Mouse (Mus musculus) left cerebral cortex, adult 8-10 months (tissue): ENCODE measurements around the gene Inhba. TPM values are rescaled to one million over a fixed set of nuclear protein-coding genes. Genes with fewer than 3 reads are reported as not detected.
A peak's percentile ranks its signal among the peaks of the same experiment; 100 is the strongest.

Experiments
- DNase-seq, 2 experiments: peaks; one replicate each; pipeline ENCODE4 v3.0.0; 2022; ENCODE audit warnings: low spot score in 2 of 2
- total RNA-seq, 4 experiments: library from RNA; stranded (reverse); gene quantifications; 2 replicates each; pipeline ENCODE4 v1.2.4; 2022

The Inhba gene
- total RNA-seq, 4 experiments from 2014 or later = 8.8 to 16.1 (median 13.9) TPM

DNA sequence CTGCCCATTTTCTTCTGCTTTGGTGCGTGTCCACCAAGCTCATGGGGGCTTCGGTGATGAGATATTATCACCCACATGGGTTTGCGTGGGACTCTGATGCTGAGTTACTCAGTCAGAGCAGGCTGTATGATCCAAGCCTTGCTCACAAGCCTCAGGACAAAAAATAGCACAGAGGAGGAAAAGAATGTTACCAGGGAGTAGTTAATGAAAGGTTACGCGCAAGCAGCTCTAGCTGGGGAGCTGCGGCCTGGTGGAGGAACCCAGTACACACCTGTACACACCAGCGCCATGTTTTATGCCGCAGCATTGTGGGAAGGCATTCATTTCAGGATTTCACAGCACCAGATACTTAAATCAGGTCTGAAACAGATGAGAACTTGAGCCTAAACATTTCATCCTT, 10.9 kb downstream of the Inhba start:
- peak in 1 of 2 experiments; percentile 42 for DNase-seq

DNA sequence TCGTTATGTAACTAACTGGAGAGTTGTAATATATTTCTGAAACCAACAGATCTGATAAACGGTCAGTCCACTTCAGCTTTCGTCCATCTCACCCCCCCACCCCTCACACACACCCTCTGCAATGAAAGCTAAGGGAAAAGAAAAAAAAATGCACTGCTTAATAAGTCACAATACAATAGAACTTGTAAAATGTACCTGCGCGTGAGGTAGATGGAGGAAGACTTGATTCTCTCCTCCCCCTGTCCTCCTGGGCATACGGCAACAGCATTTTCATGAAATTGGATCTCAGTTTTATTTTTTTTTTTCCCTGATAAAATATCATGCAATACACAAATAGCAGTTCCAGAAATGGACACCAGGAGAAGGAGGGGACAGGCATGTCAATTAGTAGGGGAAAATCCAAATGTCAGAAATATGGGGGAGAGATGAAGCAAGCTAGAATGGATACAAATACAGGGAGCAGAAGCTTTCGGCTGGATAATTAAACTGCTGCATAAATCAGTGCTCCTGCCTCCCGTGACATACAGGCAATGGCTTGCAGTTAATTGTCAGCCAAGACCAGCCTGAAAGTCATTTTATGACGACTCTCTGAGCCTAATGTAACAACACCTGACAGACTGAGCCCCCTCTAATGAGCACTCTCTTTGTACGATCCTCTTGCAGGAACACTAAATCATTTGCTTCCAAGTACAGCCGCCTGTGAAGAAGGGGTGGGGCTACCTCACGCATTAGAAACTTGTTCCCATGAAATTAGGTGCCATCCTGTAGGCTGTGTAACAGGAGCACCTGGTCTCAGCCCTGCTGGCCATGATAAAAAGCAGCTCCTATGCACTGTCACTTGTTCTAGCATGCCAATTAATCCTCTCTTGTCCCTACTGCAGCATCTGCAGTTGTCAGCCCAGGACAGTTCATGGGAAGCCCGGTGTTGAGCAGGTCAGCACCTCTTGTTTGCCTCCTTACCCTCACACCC, 11.7 kb downstream of the Inhba start:
- peak in 1 of 2 experiments; percentile 53 for DNase-seq

DNA sequence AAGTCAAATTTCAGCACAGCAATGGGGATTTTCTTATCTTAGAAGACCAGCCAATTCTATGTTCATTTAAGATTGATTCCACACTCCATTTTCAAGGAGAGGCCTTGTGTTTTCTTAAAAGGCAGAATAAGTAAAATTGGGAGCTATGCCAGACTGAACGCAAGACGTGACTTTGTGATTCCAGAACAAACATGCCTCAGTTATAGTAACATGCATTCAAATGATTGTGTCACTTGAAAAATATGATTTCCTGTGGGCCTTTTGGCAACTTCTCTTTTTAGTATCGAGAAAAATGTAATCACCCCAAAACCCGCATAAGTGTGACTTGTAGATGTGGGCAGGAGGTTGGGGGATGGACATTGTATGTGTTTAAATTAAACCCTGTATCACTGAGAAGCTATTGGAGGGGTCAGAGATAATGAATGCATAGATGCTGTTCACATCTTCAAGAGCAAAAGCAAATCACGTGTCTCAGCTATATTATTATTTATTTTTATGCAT, 19.0 kb downstream of the Inhba start:
- DNase-seq = no peak

DNA sequence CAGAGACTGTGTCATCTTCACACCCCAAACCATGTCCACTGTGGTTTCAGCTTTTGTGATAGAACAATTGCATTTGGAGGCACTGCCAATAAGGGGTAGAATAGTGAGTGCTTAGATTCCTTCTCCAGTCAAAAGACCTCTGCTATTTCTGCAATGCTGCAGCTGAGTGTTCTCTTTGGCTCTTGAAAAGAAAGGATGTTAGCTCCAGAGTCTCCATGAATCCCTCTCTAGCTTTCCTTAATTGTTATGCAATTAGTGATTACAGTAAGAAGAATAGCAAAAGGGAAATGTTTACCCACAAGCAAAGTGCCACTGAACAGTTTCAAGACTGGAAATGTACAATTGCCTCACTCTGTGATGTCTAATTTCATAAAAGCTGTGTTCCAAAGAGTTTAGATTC, 20.8 kb downstream of the Inhba start:
- no peak for DNase-seq

DNA sequence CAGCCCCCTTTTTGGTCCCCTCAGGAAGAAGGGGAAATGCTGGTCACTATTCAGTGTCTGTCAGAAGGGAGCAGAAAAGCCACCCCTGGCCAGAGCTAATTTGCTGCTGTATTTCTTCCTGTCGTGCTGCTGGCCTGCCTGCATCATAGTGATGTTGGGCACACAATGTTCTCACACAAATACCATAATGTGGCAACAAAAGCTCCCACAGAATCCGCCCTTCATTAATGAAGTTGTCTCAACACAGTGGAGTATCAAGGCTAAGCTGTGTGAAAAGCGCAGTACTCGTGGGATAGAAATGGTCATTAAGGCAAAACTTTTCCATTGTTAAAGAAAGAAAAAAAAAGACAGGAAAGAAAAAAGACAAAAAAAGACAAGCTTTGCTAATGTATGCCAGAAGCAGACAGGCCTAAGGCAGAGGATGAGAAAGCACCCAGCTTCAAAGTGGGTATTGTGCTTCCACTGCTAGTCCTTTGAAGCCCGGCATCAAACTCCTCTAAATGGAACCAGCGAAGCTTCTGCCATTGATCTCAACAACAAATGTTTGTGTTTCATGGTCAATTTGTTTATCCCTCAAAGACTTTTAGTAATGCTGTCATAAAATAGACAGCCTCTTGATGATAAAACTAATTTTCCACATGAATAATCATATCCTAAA, 21.4 kb downstream of the Inhba start:
- no peak for DNase-seq

DNA sequence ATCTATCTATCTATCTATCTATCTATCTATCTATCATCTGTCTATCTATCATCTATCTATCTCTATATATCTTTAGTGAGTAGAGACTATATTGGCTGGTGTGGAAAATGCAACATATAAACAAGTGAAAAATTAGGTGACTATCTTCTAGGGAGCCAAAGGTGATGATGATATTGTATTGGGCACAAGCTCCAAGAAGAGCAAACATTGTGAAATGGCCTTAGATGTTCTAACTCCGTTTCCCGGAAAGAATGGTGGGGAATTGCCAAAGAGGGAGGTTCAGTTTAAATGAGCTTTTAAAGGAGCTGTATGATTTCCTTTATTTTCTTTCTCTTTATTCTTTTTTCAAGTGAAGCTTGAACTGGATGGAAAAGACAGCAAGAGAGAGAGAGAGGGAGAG, 57.4 kb downstream of the Inhba start:
- no peak for DNase-seq

DNA sequence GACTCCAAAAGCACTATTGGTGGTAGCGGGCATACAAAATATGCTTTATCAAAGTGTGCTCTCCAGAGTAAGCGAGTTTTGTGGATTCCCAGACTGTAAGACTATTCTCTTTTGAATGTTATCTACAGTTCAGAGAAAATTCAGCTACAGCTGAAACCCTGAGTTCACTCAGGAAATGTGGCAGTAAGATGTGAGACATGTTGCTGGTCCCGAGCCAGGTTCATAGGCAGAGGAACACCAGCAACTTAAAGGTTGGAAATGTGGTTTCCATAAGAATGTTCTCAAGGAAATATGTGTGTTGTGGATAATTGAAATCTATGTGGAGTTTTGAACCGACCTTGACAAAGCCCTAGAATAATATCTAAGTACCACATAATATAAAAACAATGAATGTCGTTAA, 65.6 kb downstream of the Inhba start:
- DNase-seq = no peak

DNA sequence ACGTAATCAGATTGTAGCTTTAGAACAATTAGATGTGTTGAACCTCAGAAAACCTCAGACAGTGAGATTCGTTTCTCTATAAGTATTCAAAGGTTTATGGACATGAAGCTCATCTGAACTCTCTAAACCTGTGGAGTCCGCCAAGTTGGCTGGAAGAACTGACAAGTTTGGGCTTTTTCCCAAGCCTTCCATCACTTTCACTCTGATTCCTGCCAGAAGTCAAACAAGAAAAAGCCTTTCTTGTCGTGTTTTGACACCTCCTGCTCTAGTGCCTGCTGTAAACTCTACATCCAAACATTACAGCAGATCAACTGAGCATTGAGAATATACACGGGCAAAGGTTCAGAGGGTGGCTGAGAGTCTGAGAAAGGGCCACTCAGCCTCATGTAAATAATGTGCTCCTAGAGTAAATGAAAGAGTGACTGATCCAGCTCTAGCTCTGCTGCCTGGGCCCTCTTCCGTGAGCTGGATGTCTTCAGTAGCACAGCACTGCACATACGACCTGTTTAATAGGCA, 66.6 kb downstream of the Inhba start:
- DNase-seq = no peak

DNA sequence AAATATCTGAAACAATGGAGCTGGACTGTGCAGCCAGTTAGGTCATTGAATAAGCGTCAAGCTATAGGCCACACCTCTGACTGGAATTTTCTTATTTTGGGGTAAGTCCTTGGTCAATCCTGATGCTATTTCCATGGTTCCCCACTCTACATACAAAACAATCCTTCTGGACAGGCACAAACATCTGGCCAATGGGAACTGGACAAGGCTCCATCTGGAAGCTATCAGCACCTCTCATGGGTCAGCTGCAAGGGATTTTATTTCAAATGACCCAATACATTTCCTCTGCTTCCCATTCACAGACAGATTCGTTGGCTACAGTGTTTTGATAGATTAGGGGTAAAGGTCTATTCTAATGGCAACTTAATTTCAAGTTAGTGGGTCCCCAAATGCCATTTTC, 68.6 kb downstream of the Inhba start:
- no peak for DNase-seq
